In genomic region chr13:69987181-69987580, GRCm38 (mm10) we compare ENCODE assay signal across 7 mouse cellular contexts.
A peak's percentile ranks its signal among the peaks of the same experiment; 100 is the strongest.
DNase-seq lines count a peak whose midpoint lies in the region; ATAC-seq and TF ChIP-seq lines count a peak whose summit lies in the region.

No protein-coding gene starts in this region.

- ATAC-seq in forebrain, embryonic 16.5 days, result peak; percentile 51
- ATAC-seq in hindbrain, embryonic 15.5 days (ENCODE audit: low FRiP score, low read depth), result peak; percentile 64
- ATAC-seq in stomach, postnatal 0 days (ENCODE audit: low FRiP score, low TSS enrichment), result peak; percentile 32; the same call in 1 of the 2 replicates

- H3K27ac ChIP-seq in forebrain, embryonic 16.5 days (ENCODE audit: low read length), result peak overlapping the region; percentile 94
- H3K27ac ChIP-seq in hindbrain, embryonic 15.5 days (replicated peaks), result peak overlapping the region; percentile 68
- H3K27ac ChIP-seq in stomach, postnatal 0 days (replicated peaks), result no peak overlapping the region

- WGBS in forebrain, embryonic 16.5 days, result 4% methylated on average over 10 of the region's 10 CpGs
- WGBS in hindbrain, embryonic 15.5 days, result 6% methylated on average over 10 of the region's 10 CpGs
- WGBS in stomach, postnatal 0 days, result 7% methylated on average over 10 of the region's 10 CpGs

- H3K4me3 ChIP-seq in forebrain, embryonic 16.5 days (replicated peaks; ENCODE audit: low read length), result no peak overlapping the region
- H3K4me3 ChIP-seq in hindbrain, embryonic 15.5 days, result no peak overlapping the region
- H3K4me3 ChIP-seq in stomach, postnatal 0 days (ENCODE audit: low read depth, low read length), result no peak overlapping the region

- TF ChIP-seq CTCF in stomach, postnatal 0 days (IDR thresholded peaks at IDR 0.05; ENCODE audit: low read depth), result no peak

- peak overlapping the region; percentile 31 for H3K4me2 ChIP-seq in forebrain, embryonic 16.5 days (ENCODE audit: low read length)
- peak overlapping the region; percentile 28 for H3K4me2 ChIP-seq in hindbrain, embryonic 15.5 days
- H3K4me2 ChIP-seq in stomach, postnatal 0 days (replicated peaks; ENCODE audit: low read depth), result 0 out of 2 replicates have a peak overlapping the region, but pooled peaks have one; percentile 11

- peak; percentile 45 for DNase-seq in testis, postnatal 10 days (ENCODE audit: low spot score)
- DNase-seq in testis, postnatal 14 days (ENCODE audit: low spot score), result no peak
- peak; percentile 20 to 44 for DNase-seq in lung, postnatal 4 days
- peak; percentile 58 for DNase-seq in stomach, postnatal 0 days (ENCODE audit: low spot score)
- DNase-seq in cerebellum, adult 9-10 months, result no peak

- peaks cover 52% of the 10 kb centered on the region for H3K4me1 ChIP-seq in forebrain, embryonic 16.5 days (replicated peaks; ENCODE audit: control insufficient read depth, insufficient read depth, low read length)
- peaks cover 30% of the 10 kb centered on the region for H3K4me1 ChIP-seq in hindbrain, embryonic 15.5 days (replicated peaks)
- H3K4me1 ChIP-seq in stomach, postnatal 0 days (replicated peaks; ENCODE audit: control insufficient read depth, insufficient read depth), result no peaks in the 10 kb centered on the region

- no peaks in the 10 kb centered on the region for H3K27me3 ChIP-seq in forebrain, embryonic 16.5 days (replicated peaks; ENCODE audit: control insufficient read depth, insufficient read depth, low read length)
- no peaks in the 10 kb centered on the region for H3K27me3 ChIP-seq in hindbrain, embryonic 15.5 days
- no peaks in the 10 kb centered on the region for H3K27me3 ChIP-seq in stomach, postnatal 0 days (ENCODE audit: control insufficient read depth, insufficient read depth, low read length)

- H3K9ac ChIP-seq in forebrain, embryonic 16.5 days (replicated peaks; ENCODE audit: low read depth, low read length), result peak overlapping the region; percentile 35; the same call in 1 of the 2 replicates
- H3K9ac ChIP-seq in hindbrain, embryonic 15.5 days, result no peak overlapping the region
- H3K9ac ChIP-seq in stomach, postnatal 0 days (ENCODE audit: low read length), result no peak overlapping the region

- no peaks in the 10 kb centered on the region for H3K9me3 ChIP-seq in forebrain, embryonic 16.5 days (ENCODE audit: control insufficient read depth, low read length)
- no peaks in the 10 kb centered on the region for H3K9me3 ChIP-seq in hindbrain, embryonic 15.5 days
- no peaks in the 10 kb centered on the region for H3K9me3 ChIP-seq in stomach, postnatal 0 days (ENCODE audit: control insufficient read depth, low read length)

- TF ChIP-seq EP300 in stomach, postnatal 0 days (optimal IDR thresholded peaks at IDR 0.05), result no peak

- no peaks in the 10 kb centered on the region for H3K36me3 ChIP-seq in forebrain, embryonic 16.5 days (ENCODE audit: control insufficient read depth, insufficient read depth)
- H3K36me3 ChIP-seq in hindbrain, embryonic 15.5 days, result no peaks in the 10 kb centered on the region
- no peaks in the 10 kb centered on the region for H3K36me3 ChIP-seq in stomach, postnatal 0 days (ENCODE audit: control insufficient read depth, insufficient read depth, low read length)

Comparison
In these comparisons a context has a peak if more than half of its experiments do, and no peak if none do; other contexts are left out.
1. DNase-seq: peak in testis, postnatal 10 days (single experiment), lung, postnatal 4 days (2 of 2) and stomach, postnatal 0 days (single experiment); none in testis, postnatal 14 days (single experiment) and cerebellum, adult 9-10 months (single experiment).
2. Peak in every context shown above with its lines, with median percentiles within 50 percentile points of each other: ATAC-seq and H3K4me2 ChIP-seq.